Mouse (Mus musculus) small intestine, adult 2 months (tissue): ENCODE measurements around the gene Slc2a8.

Experiments used
- CTCF ChIP-seq: fragments of 200-500 bp; IDR thresholded peaks from 2 replicates; pipeline ENCODE4 v1.5.1; 2012; ENCODE audit warnings: low read depth, mild to moderate bottlenecking, control low read depth, inconsistent platforms, low read length, moderate library complexity, mixed read lengths; ENCODE audit not compliant: insufficient replicate concordance, insufficient read length; ENCODE audit errors: extremely low read depth
- POLR2A ChIP-seq: fragments of 200-500 bp; IDR thresholded peaks from 2 replicates; pipeline ENCODE4 v1.6.1; 2012; ENCODE audit warnings: low read depth, mild to moderate bottlenecking, control low read depth, inconsistent platforms, low read length, moderate library complexity

GRCm38 (mm10) chr2:32982700-32983099 lies 817 bp upstream of the Slc2a8 start:
- no peak for TF ChIP-seq CTCF
- no peak for TF ChIP-seq POLR2A
